Mouse (Mus musculus) lung, postnatal 10 days (tissue): Measurements from ENCODE around the gene Galk2.

Source experiments
- DNase-seq: peaks from one replicate; pipeline ENCODE4 v3.0.0; 2021

The Galk2 gene

GRCm38 (mm10) chr2:125858521-125859280 lies at the start of gene Galk2, which contains the start of gene Cops2:
Gene Galk2 (plus strand): TSS chr2:125859109.
Gene Cops2 (minus strand): TSS chr2:125859139.
- peak; percentile 97 for DNase-seq

GRCm38 (mm10) chr2:125809551-125809950 lies 49.4 kb upstream of the Galk2 start:
- no peak for DNase-seq

DNA sequence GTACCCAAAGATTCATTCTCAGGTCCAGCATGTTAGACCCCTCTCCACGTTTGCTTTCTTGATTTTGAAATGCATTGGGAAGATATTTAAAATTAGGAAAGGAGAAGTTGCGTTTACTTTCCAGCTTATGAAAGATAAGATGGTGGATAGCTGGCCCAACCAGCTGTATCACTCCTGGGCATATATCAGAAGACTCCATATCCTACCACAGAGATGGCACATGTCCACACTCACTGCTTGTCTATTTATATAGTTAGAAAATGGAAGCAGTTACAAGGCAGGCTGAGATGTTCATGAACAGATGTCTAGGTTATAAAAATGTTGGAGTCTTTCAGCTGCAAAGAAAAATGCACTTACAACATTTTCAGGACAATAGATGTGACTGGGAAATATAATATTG lies 47.6 kb upstream of the Galk2 start:
- no peak for DNase-seq

DNA sequence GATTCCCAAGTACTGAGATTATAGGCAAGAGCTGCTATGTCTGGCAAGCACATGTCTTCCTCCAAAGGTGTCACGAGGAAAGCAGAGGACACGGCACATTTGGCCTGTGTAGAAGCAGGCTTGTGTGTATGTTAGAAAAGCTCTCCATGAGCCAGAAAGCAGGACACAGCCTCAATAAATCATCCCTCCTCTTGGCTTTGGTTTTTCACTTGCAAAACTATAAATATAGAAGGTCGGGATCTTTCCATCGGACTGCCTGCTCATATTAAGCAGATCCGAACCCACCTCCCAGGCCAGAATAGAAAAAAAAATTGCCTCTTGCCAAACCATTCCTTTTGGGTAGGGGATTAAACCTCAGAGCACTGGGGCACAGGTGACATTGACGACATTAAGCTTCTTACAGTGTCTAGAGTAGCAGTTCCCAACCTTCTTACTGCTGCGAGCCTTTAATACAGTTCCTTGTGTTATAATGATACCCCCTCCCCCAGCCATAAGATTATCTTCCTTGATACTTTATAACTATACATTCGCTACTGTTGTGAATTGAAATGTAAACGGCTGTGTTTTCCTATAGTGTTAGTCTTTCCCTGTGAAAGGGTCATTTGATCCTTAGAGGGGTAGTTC lies 44.8 kb upstream of the Galk2 start:
- DNase-seq: no peak

DNA sequence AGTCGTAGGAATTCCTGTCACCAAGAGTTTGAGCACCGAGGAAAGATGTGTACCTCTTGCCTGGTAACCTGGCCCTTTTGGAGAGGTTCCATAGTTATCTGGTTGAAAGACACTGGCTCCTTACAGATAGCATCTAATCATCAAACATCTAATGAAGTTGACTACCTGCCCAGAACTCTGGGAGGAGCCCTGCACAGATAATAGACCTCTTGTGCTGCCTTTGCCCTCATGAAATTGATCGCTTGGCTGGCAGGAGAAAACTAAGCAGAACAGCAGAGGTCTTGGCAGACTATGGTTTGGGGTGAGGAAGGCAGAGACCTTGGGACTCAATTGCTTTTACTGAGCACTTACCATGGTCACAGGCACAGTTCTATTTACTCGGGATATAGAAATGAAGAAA lies 38.5 kb upstream of the Galk2 start:
- no peak for DNase-seq

- DNase-seq: peak; percentile 35
These were observed 32.7 kb upstream of the Galk2 start for GRCm38 (mm10) chr2:125826201-125826600.

- DNase-seq: no peak
These were observed 31.0 kb upstream of the Galk2 start for GRCm38 (mm10) chr2:125827898-125828297.

- no peak for DNase-seq
These were observed 29.0 kb upstream of the Galk2 start for GRCm38 (mm10) chr2:125829924-125830323.

GRCm38 (mm10) chr2:125838091-125838490 lies 20.8 kb upstream of the Galk2 start:
- DNase-seq: no peak

DNA sequence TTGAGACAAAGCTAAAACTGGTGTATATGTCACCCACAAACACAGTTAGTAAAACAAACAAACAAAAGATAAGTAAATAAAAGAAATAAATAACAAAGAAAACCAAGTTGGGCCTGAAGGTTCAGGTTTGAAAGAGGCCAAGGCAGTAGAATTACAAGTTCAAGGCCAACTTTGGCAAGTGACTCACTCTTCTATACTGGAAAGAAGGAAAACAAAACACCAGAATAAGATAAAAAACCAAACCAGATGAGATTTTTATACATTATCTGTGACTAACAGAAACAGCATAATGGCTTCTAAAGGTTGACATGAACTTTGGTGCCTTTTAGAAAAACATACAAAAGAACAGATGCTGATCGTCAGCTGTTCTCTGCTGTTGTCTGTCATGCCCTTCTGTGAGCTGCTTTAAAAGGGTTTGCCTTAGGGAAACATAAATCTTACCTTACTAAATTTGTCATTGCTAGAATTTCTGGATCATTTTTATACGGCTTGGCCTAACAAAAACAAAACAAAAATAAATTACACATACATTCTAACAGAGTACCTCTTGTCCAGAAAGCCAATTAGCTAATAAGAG lies 20.1 kb upstream of the Galk2 start:
- no peak for DNase-seq

- DNase-seq: no peak
These were observed 7.7 kb upstream of the Galk2 start for GRCm38 (mm10) chr2:125851237-125851636.

- DNase-seq: no peak
These were observed 1.2 kb upstream of the Galk2 start for GRCm38 (mm10) chr2:125857707-125858106.

DNA sequence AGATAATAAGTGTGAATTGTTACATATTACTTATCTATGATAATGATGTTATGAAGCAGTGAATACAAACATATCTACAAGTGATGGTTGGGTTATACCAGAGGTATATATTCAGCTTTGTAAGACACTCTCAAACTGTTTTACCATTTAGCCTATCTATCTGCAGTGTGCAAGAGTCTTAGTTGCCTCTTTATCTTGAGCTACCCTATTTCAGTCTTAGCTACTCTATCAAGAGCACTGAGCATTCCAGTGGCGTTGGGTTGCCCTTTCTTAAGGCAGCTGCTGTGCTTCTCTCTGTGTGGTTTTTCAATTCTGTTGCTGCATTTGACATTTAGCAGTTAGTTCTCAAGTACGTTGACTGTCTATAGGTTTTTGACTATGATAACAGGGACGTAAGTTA lies 4.9 kb downstream of the Galk2 start:
- DNase-seq: no peak

DNA sequence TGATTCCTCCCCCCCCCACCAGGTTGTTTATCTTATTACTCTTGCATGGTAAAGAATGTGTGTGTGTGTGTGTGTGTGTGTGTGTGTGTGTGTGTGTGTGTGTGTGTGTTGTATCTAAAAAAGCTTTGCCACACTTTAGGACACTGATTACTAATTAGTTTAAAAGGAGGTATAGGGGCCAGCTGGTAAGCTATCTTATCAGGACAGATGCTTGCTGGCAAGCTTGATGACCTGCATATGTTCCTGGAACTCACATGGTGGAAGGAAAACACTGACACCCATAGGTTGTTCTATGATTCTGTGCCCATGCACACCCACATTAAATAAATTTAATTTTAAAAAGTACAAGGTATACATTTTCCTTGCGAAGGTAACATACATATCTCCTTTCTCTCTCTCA lies 5.6 kb downstream of the Galk2 start:
- DNase-seq: no peak

DNA sequence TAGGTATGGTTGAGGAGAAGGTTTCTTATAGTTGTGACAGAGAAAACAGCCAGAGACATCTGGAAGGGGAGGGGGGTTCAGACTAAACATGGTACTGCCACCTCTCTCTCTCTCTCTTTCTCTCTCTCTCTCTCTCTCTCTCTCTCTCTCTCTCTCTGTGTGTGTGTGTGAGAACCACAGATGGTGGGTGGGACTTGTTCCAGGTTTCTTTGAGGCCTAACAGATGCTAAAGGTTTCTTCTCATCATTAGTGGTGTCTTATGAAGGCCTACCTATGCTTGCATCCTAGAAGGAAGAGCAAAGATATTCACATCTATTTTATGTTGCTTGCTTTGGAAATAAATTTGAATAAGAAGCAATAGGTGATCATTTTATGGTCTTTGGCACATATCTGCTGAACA lies 6.7 kb downstream of the Galk2 start:
- no peak for DNase-seq

DNA sequence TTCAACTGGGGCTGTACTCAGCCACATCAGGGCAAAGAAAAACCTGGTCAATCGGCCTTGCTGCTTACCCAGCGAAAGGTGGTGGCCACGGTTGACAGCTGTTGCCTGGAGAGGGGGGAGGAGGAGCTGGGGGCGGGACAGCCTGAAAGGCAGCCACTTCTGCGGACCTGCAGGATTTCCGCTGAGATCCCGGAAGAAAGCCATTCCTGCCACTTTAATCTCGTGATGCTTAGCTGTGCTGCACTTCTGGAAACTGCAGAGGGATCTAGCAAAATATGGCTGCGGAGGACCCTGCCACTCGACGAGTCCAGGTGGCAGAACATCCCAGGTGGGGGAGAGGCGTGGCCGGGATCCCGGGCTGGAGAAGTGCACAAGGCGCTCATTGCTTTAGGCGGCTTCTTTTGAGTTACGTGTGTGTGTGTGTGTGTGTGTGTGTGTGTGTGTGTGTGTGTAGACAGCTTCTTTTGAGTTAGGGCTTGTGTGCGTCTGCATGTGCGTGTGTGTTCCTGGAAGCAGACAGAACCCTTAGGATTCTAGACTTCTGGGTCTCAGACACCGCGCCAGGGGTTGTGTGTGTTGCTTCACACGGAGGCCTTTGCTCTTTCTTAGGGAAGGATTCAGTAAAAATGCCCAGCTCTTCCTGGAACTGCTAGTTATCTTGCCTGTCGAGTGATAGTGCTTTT lies 7.3 kb downstream of the Galk2 start:
- peak; percentile 87 for DNase-seq

DNA sequence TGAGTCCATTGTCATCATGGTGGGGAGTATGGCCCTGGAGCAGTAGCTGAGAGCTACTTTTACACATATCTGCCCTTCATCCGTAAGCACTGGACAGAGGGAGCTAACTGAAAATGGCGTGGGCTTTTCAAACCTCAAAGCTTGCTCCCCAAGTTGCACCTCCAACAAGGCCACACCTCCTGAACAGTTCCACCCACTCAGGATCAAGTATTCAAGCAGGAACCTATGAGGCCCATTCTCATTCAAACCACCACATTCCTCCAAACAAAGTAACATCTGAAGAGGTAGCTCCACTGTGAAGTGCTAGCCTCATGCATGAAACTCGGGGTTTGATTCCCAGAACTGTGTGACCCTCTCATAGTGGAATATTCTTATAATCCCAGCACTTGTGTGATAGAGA lies 9.4 kb downstream of the Galk2 start:
- no peak for DNase-seq

- DNase-seq: no peak
These were observed 11.2 kb downstream of the Galk2 start for GRCm38 (mm10) chr2:125870159-125870558.

DNA sequence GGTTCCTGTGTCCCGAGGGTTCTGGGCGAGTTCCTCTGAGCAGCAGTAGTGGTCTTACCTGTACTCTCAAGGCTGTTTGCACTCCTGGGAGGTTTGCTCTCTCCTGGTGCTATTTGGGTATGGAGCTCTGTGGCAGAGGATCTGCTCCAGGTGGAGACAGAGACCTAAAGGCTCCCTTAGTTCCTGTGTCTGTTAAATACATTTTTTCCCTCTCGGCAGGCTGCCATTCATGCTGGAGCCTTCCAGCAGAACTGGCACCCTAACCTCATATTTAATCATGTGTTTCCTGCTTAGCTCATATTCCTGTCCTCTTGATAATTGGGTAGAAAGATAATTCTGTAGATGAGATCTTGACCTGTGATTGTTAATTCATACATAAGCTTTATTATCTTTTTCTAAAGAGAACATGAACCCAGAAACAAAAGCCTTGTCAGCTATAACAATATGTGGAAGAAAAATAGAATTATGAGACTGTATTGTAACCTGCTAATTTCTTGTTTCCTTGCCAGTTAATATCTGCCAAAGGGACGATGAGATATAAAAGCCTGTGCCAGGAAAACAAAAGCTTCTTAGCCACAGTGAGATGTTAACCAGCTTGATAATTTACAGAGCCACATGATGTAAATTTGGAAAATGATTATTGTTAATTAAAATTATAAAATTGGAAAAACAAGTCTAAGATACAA lies 27.1 kb downstream of the Galk2 start:
- DNase-seq: peak; percentile 5

GRCm38 (mm10) chr2:125893096-125893495 lies 34.2 kb downstream of the Galk2 start:
- DNase-seq: peak; percentile 75

GRCm38 (mm10) chr2:125895099-125895498 lies 36.2 kb downstream of the Galk2 start:
- no peak for DNase-seq

GRCm38 (mm10) chr2:125896355-125896754 lies 37.4 kb downstream of the Galk2 start:
- no peak for DNase-seq

- DNase-seq: no peak
These were observed 42.0 kb downstream of the Galk2 start for GRCm38 (mm10) chr2:125900797-125901410.
